Mouse (Mus musculus) heart, embryonic 12.5 days (tissue): ENCODE results near the gene Rrad. TPM values are rescaled to one million over a fixed set of nuclear protein-coding genes. Genes with fewer than 3 reads are reported as not detected.

Experiments used
- ATAC-seq: fragments of 200-750 bp; cut with Nextera tagmentation; 2 replicates; pipeline ENCODE4 v1.8.0; 2017; ENCODE audit warnings: moderate TSS enrichment, moderate library complexity; ENCODE audit not compliant: insufficient number of reproducible peaks, low FRiP score
- H3K27ac ChIP-seq: fragments of 300-500 bp; sonication (generic); 2 replicates; pipeline ENCODE4 v1.5.1; 2016; ENCODE audit warnings: mild to moderate bottlenecking, moderate library complexity; ENCODE audit not compliant: poor library complexity, severe bottlenecking
- H3K27me3 ChIP-seq: fragments of 300-500 bp; sonication (generic); replicated peaks from 2 replicates; pipeline ENCODE4 v1.6.1; 2016; ENCODE audit warnings: mild to moderate bottlenecking, moderate library complexity
- H3K36me3 ChIP-seq: fragments of 300-500 bp; sonication (generic); 2 replicates; pipeline ENCODE4 v1.6.1; 2016; ENCODE audit warnings: mild to moderate bottlenecking, moderate library complexity
- H3K4me1 ChIP-seq: fragments of 300-500 bp; sonication (generic); replicated peaks from 2 replicates; pipeline ENCODE4 v1.6.1; 2016; ENCODE audit warnings: mild to moderate bottlenecking
- H3K4me2 ChIP-seq: fragments of 300-500 bp; sonication (generic); 2 replicates; pipeline ENCODE4 v1.6.1; 2016; ENCODE audit warnings: mild to moderate bottlenecking, moderate library complexity
- H3K4me3 ChIP-seq: fragments of 300-500 bp; sonication (generic); 2 replicates; pipeline ENCODE4 v1.5.1; 2016; ENCODE audit warnings: mild to moderate bottlenecking
- H3K9ac ChIP-seq: fragments of 300-500 bp; sonication (generic); 2 replicates; pipeline ENCODE4 v1.6.1; 2016; ENCODE audit warnings: mild to moderate bottlenecking, moderate library complexity
- H3K9me3 ChIP-seq: fragments of 300-500 bp; sonication (generic); replicated peaks from 2 replicates; pipeline ENCODE4 v1.6.1; 2016; ENCODE audit warnings: mild to moderate bottlenecking, moderate library complexity
- WGBS: fragments of 180-500 bp; shearing (Covaris S2); methylation state at CpG from one replicate; pipeline ENCODE4 v1.1.7; 2016; 5-methylcytosine and 5-hydroxymethylcytosine counted together
- polyA plus RNA-seq: library from polyadenylated mRNA; unstranded; fragments of >200 nt; fragmentation: Nextera tagmentation; extraction: Ambion mirVana; gene quantifications from 2 replicates; pipeline ENCODE4 v1.2.1, GENCODE M21; 2016

Rrad gene
- polyA plus RNA-seq, 1 experiment from 2014 or later, result 301 TPM

GRCm38 (mm10) chr8:104611613-104612012 is 19.5 kb downstream of the Rrad start:
- Histone ChIP-seq H3K36me3 (no peaks in the 10 kb centered on the region), H3K4me2 (peak overlapping the region; percentile 25; the same call in 1 of the 2 replicates), H3K27ac (peak overlapping the region; percentile 98), H3K9me3 (no peaks in the 10 kb centered on the region), H3K9ac (no peak overlapping the region), H3K4me1 (peaks cover 76% of the 10 kb centered on the region), H3K27me3 (no peaks in the 10 kb centered on the region), H3K4me3 (no peak overlapping the region)
- 25% methylated on average over 4 of the region's 4 CpGs for WGBS
- peak; percentile 41 for ATAC-seq

GRCm38 (mm10) chr8:104610185-104610766 is 20.9 kb downstream of the Rrad start:
- Histone ChIP-seq H3K9me3 (no peaks in the 10 kb centered on the region), H3K4me3 (no peak overlapping the region), H3K4me1 (peaks cover 87% of the 10 kb centered on the region), H3K27ac (peak overlapping the region; percentile 98), H3K36me3 (no peaks in the 10 kb centered on the region), H3K9ac (peak overlapping the region; percentile 65; the same call in 1 of the 2 replicates), H3K27me3 (no peaks in the 10 kb centered on the region), H3K4me2 (peak overlapping the region; percentile 58)
- peak; percentile 75 for ATAC-seq
- WGBS, result 39% methylated on average over 12 of the region's 12 CpGs

GRCm38 (mm10) chr8:104609222-104609621 is 21.9 kb downstream of the Rrad start:
- Histone ChIP-seq H3K4me2 (peak overlapping the region; percentile 58), H3K27ac (peak overlapping the region; percentile 98), H3K4me1 (peaks cover 92% of the 10 kb centered on the region), H3K4me3 (peak overlapping the region; percentile 34), H3K9me3 (no peaks in the 10 kb centered on the region), H3K36me3 (no peaks in the 10 kb centered on the region), H3K9ac (peak overlapping the region; percentile 65), H3K27me3 (no peaks in the 10 kb centered on the region)
- WGBS, result 37% methylated on average over 8 of the region's 8 CpGs
- peak; percentile 43 for ATAC-seq

GRCm38 (mm10) chr8:104607944-104608343 is 23.2 kb downstream of the Rrad start:
- no peaks in the 10 kb centered on the region for H3K9me3 ChIP-seq
- H3K27ac ChIP-seq, result peak overlapping the region; percentile 98
- peak overlapping the region; percentile 58 for H3K4me2 ChIP-seq
- no peaks in the 10 kb centered on the region for H3K27me3 ChIP-seq
- peaks cover 90% of the 10 kb centered on the region for H3K4me1 ChIP-seq
- 75% methylated on average over 2 of the region's 2 CpGs for WGBS
- ATAC-seq, result no peak
- H3K4me3 ChIP-seq, result no peak overlapping the region
- H3K36me3 ChIP-seq, result no peaks in the 10 kb centered on the region
- 0 out of 2 replicates have a peak overlapping the region, but pooled peaks have one; percentile 13 for H3K9ac ChIP-seq

- peaks cover 86% of the 10 kb centered on the region for H3K4me1 ChIP-seq
- no peaks in the 10 kb centered on the region for H3K27me3 ChIP-seq
- peak; percentile 64 for ATAC-seq
- H3K9ac ChIP-seq, result peak overlapping the region; percentile 57; the same call in 1 of the 2 replicates
- no peak overlapping the region for H3K4me3 ChIP-seq
- peak overlapping the region; percentile 22 for H3K4me2 ChIP-seq
- H3K27ac ChIP-seq, result peak overlapping the region; percentile 98
- 6% methylated on average over 6 of the region's 6 CpGs for WGBS
- no peaks in the 10 kb centered on the region for H3K36me3 ChIP-seq
- no peaks in the 10 kb centered on the region for H3K9me3 ChIP-seq
These were observed 24.8 kb downstream of the Rrad start for GRCm38 (mm10) chr8:104606329-104606728.

GRCm38 (mm10) chr8:104603245-104603593 is 27.9 kb downstream of the Rrad start:
- WGBS, result 50% methylated on average over 4 of the region's 4 CpGs
- no peak for ATAC-seq
- H3K27ac ChIP-seq, result peak overlapping the region; percentile 84
- H3K4me2 ChIP-seq, result peak overlapping the region; percentile 69
- peak overlapping the region; percentile 23 for H3K9ac ChIP-seq
- H3K27me3 ChIP-seq, result no peaks in the 10 kb centered on the region
- no peaks in the 10 kb centered on the region for H3K36me3 ChIP-seq
- peaks cover 59% of the 10 kb centered on the region for H3K4me1 ChIP-seq
- no peak overlapping the region for H3K4me3 ChIP-seq
- no peaks in the 10 kb centered on the region for H3K9me3 ChIP-seq

- 16% methylated on average over 21 of the region's 21 CpGs for whole genome bisulfite sequencing
- Histone ChIP-seq H3K4me2 (peak overlapping the region; percentile 69), H3K4me3 (peak overlapping the region; percentile 33), H3K9me3 (no peaks in the 10 kb centered on the region), H3K27me3 (no peaks in the 10 kb centered on the region), H3K4me1 (peaks cover 54% of the 10 kb centered on the region), H3K36me3 (no peaks in the 10 kb centered on the region), H3K9ac (peak overlapping the region; percentile 55), H3K27ac (peak overlapping the region; percentile 84)
- ATAC-seq, result peak; percentile 76
These were observed 28.5 kb downstream of the Rrad start for GRCm38 (mm10) chr8:104602468-104603244.

- H3K4me1 ChIP-seq, result peaks cover 47% of the 10 kb centered on the region
- H3K4me2 ChIP-seq, result peak overlapping the region; percentile 69
- peak overlapping the region; percentile 46 for H3K27ac ChIP-seq
- WGBS, result under 1% methylated on average over 12 of the region's 12 CpGs
- peak overlapping the region; percentile 33 for H3K4me3 ChIP-seq
- no peaks in the 10 kb centered on the region for H3K27me3 ChIP-seq
- no peaks in the 10 kb centered on the region for H3K36me3 ChIP-seq
- no peaks in the 10 kb centered on the region for H3K9me3 ChIP-seq
- 0 out of 2 replicates have a peak, but pooled peaks have one; percentile 33 for ATAC-seq
- H3K9ac ChIP-seq, result peak overlapping the region; percentile 55
These were observed 29.2 kb downstream of the Rrad start for GRCm38 (mm10) chr8:104601941-104602371.

GRCm38 (mm10) chr8:104601386-104601785 is 29.7 kb downstream of the Rrad start:
- peak overlapping the region; percentile 55; the same call in 1 of the 2 replicates for H3K9ac ChIP-seq
- H3K4me3 ChIP-seq, result no peak overlapping the region
- H3K9me3 ChIP-seq, result no peaks in the 10 kb centered on the region
- no peaks in the 10 kb centered on the region for H3K27me3 ChIP-seq
- peak overlapping the region; percentile 69 for H3K4me2 ChIP-seq
- no peak for ATAC-seq
- H3K4me1 ChIP-seq, result peaks cover 41% of the 10 kb centered on the region
- H3K36me3 ChIP-seq, result peaks cover 2% of the 10 kb centered on the region; the same call in 1 of the 2 replicates
- WGBS, result 32% methylated on average over 7 of the region's 7 CpGs
- H3K27ac ChIP-seq, result no peak overlapping the region

- H3K9me3 ChIP-seq, result no peaks in the 10 kb centered on the region
- 57% methylated on average over 6 of the region's 6 CpGs for WGBS
These were observed 32.6 kb downstream of the Rrad start for GRCm38 (mm10) chr8:104598496-104598895.

GRCm38 (mm10) chr8:104597656-104598055 is 33.5 kb downstream of the Rrad start:
- no peak overlapping the region for H3K27ac ChIP-seq
- no peak for ATAC-seq
- H3K9me3 ChIP-seq, result no peaks in the 10 kb centered on the region
- WGBS, result 77% methylated on average over 6 of the region's 6 CpGs
- no peak overlapping the region for H3K9ac ChIP-seq
- H3K27me3 ChIP-seq, result no peaks in the 10 kb centered on the region
- H3K36me3 ChIP-seq, result peaks cover 29% of the 10 kb centered on the region
- no peak overlapping the region for H3K4me3 ChIP-seq
- H3K4me1 ChIP-seq, result peaks cover 13% of the 10 kb centered on the region
- H3K4me2 ChIP-seq, result no peak overlapping the region

More at GRCm38 (mm10) chr8:104598496-104598895, 32.6 kb downstream of the Rrad start:
- ATAC-seq, result no peak
- Histone ChIP-seq H3K36me3 (peaks cover 28% of the 10 kb centered on the region), H3K27me3 (no peaks in the 10 kb centered on the region), H3K9ac (no peak overlapping the region), H3K4me3 (no peak overlapping the region), H3K27ac (no peak overlapping the region), H3K4me1 (peaks cover 18% of the 10 kb centered on the region), H3K4me2 (no peak overlapping the region)
